Mouse (Mus musculus) ovary, adult 18-20 months (tissue): ENCODE measurements around the gene B4galt5.

Experiments
- DNase-seq: peaks from one replicate; pipeline ENCODE4 v3.0.0; 2022; ENCODE audit warnings: low spot score, mixed read lengths

The B4galt5 gene

DNA sequence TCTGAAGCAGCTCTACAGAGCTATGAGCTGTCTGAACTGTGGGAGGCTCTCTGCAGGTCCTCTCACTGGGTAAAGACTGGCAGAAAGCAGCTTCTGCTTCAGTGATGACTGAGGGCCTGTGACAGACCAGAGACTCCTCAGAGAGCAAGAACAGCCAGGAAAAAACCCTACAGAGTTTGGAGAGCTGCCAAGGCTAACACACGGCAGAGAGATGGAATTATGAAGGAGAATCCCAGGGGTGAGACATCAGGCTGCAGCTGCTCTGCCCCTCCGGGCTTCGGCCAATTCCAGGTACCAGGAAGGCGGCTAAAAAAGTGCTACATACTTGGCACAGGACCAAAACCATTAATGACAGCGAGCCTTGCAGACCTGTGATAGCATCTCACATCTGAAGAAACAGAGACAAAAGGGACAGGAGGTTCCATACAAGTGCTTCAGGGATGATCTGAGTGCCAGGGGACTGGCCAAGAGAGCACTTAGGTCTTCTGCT, 17.5 kb downstream of the B4galt5 start:
- DNase-seq: no peak

DNA sequence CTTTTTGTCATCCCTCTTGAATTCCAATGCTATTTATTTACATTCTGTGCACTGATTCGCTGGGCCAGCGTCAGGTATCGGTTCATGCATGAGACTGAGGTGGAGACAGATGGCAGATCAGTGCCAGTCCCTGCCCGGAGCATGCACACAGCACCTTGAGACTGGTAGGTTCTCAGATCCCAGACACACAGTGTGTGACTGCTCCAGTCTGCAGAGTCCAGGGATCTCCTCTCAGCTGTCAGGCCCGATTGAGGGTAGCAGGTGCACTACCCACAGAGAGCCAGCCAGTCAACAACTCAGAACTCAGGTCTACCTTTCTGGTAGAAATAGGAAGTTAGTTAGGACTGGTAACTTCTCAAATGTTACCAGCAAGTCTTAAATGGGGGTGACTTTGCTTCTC, 18.4 kb downstream of the B4galt5 start:
- DNase-seq: no peak

DNA sequence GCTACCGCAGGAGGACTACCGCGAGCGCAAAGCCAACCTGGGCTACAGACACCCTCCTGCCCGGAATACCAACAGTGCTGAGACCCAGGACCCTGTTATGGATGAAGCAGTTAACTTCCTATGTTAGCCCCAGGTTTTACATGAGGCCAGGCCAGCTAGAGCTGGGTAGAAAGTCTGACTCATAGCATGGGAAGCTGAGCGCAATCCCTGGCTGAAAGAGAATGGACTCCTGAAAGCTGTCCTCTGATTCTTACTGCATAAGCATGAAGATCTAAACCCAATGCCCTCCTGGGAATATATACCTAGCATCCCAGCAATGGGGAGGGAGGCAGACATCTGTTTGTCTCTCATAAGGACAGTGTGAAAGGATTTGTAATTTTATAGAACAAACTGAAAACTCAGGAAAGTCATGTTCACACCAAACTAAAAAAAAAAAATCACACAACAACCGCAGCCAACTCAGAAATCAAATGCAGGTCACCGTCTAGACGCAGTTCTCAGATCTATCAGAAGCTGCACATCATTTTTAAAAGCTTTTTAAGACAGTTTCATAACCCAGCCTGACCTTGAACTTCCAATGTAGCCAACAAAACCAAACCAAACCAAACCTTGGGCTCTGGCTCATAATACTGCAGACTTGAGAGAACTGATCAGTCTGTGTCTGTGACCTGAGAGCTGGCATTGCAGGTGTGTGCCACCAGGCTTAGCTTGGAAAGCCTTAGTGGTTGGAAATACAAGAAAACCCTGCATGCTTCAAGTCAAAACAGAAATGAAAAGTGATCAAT, 19.3 kb downstream of the B4galt5 start:
- no peak for DNase-seq

DNA sequence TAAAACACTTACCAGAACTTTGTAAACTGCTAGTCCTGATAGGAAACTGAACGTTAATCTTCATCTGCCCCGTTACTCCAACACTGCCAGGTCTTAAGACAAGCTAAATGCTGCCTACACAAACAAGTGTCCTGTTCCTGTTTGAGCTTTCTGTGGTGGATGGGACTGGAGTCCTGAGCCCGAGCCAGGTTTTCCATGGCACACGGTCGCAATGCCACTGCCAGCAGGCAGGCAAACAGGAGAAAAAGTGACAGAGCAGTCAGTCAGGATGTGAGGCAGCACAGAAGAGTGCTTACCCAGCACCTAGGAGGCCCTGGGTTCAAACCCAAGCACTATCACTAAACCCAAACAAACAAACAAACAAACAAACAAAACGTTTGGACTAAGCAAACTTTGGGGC, 20.6 kb downstream of the B4galt5 start:
- no peak for DNase-seq

DNA sequence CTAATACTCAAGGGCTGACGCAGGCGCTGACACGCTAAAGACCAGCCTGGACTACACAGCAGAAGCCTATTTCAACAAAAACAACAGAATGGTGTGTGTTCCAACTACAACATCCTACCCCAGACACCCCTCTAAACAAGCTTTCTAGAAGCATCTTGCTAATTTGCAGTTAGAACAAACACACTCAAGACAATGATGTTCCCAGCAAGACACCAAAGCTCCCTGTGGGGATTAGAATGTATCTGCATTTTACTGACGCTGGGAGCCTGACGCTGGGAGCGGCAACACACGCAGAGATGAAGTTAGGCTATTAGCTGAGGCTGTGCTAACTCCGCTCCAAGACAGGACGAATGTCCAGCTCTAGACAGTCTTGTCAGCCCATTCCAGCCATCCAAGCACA, 22.4 kb downstream of the B4galt5 start:
- no peak for DNase-seq

DNA sequence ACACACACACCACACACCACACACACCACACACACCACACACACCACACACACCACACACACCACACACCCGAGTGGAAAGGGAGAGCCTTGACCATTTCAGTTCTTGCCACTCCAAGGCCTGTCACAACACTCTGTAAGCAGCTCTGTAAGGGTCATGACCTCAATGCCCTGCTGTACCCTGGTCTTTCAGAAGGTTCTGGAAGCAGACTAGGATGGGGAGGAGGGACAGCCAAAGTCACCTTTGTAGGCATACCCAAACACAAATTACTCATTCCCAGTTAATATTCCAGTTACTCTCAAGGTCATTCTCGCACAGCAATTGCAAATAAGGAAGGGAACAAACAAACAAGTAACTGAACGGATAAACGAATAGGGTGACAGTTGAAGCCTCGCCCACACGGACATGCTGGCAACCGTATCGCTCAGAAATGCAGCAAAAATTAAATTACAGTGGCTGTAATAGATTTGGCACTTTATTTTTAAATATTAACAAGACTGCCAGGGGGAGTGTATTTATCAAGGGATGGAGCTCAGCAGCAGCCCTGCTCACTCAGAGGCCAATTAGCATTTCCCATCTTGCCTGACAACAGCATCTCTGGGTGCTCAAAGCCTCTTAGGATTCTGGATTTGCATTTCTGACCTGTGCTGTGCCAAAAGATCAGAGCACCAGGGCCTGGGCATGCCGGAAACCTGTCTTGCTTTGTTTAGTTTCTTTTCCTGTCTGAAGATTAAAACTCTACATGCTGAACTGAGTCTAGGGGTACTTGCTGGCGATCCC, 24.6 kb downstream of the B4galt5 start:
- DNase-seq: no peak

DNA sequence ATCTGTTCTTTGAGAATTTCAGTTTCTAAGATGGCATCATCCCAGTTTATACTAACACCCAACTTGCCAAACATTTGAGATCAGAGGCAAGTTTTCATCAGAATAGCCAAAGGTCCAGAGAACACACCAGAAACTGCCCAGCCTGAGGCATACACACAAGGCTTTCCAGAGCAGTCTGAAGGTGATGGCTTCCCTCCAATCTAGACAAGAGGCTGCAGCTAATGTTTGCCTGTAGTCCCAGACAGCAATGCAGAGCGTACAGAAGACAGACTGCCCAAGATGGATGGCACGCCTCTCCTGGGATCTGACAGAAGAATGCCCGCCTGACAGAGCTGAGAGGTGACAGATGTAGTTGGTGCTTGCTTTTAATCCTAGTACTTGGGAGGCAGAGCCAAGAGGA, 25.9 kb downstream of the B4galt5 start:
- DNase-seq: no peak

DNA sequence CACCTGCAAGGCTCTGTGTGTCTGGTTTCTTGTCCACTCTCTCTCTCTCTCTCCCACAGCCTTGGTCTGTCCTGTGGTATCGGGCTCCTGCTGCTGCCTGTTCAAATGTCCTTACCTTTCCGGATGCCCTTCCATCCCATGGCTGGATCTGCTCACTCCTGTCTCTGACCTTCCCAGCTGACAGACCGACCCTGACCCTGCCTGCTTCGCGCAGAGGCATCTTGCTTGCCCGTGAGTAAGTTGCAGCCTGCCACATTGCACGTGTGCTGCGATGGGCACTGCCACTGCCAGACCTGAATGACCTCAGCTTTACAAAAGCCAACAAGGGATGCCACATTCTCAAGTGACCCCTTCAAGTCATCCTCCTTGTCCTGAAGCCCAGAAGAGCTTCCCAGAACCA, 27.6 kb downstream of the B4galt5 start:
- DNase-seq: no peak

DNA sequence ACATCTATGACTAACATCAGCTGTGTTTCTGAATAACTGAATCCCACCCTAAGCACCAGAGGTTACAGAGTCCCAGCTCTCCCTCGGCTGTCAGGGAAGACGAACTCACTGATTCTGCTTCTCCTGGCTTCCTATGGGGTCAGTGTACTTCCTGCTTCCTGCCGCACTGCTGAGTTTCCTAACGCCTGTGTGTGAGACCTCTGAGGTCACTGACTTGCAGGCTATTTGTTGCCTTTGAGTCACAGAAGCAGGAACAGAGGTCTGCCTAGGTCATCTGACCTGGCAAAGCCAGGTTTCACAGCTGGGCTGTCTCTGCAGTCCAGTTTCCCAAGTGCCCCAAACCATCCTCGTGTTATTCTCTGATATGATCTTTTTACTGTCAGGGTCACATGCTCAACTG, 30.0 kb downstream of the B4galt5 start:
- no peak for DNase-seq

DNA sequence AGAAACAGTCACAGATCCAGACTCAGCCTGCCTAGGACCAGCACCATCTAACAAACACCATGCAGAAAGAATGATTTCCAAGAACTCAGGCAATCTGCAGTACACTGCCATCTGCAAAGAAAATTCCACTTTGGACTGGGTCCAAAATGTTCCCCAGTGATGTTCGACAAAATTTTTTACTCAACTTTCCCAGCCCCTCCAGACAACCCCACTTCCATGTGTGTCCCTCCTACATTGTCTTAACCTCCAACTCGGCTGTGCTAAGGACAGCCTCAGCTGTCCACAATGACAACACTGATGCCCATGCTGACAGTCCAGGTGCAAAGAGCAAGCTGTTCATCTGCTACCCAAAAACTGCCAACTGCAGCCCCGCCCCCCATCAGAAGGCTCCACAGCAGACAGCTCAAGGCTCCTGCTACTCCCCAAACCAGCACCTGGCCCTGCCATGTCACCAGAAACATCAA, 32.2 kb downstream of the B4galt5 start:
- DNase-seq: no peak

DNA sequence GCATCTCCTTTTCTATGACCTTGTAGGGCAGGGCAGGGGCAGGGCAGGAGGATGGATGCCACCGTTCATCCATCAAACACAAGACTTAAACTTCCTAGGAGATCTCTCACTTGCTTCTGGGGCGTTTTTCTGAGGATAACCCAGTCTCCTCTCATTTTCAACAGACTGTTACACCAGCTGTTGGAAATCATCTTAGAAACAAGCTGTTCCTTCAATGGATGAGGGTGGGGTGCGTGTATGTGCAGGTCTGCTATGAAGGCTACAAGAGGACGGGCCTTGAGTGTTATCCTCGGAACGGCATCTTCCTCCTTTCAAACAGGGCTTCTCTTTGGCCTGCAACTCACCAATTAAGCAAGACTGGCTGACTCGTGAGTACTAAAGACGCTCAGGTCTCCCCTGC, 34.5 kb downstream of the B4galt5 start:
- DNase-seq: no peak

DNA sequence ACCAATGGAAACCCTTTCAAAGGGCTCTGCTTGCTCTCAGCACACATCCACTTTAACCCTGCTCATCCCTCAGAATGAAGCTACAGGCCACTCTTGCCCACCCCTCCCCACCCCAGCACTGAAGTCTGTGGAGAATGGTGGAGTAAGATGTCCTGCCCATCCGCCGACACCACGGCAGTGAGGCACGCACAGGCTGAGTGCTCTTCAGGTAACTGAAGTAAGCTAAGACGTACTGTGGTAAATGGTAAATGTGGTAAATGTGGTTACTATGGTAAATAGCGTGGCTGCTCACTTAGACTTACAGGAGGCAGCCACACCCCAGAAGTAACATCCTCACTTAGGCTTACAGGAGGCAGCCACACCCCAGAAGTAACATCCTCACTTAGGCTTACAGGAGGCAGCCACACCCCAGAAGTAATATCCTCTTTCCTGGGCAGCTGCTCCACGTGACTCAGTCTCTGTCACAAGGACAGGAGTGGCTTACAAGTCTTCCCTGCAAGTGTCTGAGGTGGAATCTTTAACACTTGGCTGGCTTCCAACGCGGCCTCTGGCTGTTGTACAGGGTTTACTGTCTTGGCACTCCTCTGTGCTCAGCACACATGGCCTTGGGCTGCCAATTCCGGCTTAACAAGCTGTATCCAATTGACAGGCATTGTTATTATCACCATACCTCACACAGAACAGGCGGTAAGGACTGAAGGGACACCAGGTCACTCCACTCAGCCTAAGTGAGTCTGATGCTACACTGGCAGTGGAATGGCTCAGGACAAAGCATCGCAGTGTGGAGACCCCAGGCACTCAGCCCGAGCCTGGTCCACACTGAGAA, 35.3 kb downstream of the B4galt5 start:
- peak; percentile 63 for DNase-seq

DNA sequence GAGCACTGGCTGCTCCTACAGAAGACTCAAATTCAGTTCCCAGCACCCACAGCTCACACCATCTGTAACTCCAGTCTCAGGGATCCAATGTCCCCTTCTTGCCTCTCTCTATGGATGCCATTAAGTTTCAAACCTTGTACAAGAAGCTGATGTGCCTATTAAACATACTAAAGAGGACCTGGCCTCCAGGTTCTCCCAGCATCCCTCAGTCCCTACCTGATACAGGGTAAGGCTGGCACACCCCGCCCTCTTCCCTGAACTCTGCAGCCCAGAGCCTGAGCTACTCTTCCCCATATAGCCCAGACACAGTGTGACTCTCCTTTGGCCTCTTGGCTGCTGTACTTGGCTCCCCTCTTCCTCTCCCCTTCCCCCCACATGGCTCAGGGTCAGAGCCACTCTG, 38.9 kb downstream of the B4galt5 start:
- DNase-seq: no peak

DNA sequence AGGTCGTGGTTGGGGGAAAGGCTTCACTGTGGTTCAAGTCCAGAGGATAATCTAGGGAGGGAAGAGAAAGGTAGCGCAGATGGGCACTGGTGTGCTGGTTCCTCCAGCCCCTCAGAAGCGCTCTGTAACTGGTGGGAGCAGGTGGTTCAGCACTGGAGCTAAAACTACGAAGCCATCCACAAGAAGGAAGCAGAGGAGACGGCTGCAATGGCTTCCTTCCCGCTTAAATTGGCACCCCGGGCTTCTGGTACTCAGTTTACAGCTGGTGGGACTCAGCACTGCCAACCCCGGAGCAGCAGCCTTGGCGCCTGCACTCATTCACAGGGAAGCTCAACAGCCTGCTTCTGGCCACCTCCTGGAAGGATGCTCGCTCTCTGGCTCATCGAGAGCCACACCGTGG, 39.7 kb downstream of the B4galt5 start:
- no peak for DNase-seq

DNA sequence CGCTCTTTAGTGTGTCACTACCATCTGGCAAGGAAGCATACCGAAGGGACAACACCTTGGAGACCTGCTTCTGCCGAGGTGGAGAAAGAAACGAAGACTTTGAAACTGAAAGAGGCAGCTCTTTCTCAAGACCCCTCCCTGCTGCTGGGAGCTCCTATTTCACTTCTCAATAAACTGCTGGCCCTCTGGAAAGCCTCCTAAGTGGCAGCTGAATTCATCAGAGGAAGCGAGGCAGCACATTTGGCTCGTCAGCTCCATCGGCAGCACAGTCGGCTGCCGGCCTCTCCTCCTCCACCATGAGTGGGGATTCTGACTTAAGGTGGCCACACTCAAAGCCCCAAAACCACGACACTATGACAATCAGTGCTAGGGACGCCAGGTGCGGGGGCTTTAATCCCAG, 41.3 kb downstream of the B4galt5 start:
- DNase-seq: no peak

DNA sequence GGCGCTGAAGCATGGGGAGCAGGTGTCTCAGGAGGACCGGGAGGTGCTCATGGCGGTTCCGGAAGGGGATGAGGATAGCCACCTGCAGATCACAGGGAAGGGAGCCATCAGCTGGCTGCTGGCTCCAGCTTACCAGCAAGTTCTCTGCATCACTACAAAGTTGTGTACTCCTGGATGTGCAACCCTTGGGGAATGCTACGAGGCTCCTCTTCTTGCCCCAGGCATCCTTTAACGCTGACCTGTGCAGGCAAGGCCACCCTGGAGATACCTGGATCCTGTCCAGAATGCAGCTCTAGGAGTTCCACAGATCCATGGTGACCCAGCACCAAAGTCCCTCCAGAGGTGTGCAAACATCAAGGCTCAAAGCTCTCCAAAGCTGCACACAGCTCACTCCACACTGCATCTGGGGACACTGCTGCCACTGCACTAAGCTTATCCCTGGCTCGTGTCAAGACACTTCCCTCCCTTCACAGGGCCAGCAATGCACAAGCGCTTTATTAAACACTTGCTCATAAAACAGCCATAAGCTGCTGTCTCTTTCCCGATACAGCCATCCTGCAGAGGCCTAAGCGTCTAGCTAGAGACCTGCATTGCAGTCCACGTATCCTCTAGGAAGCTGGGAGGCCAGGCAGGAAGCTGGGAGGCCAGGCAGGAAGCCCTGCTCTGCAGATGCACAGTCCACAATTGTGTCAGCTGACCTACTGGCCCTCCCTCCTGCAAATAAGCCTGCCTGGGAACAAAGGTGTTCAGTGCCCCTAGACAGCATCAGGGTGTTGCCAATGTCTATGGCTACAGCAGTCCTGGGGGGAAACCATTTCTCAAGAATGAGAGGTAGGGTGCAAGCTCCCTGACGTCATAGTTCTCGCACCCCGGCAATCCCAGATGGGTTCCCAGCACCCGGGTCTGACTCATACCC, 42.1 kb downstream of the B4galt5 start:
- DNase-seq: no peak

DNA sequence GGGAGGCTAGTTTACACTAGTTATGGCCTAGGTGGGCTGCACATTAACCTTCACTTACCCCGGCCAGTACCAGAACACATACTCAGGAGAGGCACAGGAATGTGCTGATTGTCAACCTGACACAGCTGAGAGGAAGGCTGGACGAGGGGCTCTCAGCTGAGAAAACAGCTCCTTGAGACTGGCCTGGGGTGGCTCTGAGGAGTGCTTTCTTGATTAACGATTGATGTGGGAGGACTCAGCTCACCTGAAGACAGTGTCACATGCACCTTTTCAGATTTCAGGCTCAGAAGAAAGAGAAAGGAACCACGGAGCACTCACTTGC, 42.7 kb downstream of the B4galt5 start:
- DNase-seq: no peak

DNA sequence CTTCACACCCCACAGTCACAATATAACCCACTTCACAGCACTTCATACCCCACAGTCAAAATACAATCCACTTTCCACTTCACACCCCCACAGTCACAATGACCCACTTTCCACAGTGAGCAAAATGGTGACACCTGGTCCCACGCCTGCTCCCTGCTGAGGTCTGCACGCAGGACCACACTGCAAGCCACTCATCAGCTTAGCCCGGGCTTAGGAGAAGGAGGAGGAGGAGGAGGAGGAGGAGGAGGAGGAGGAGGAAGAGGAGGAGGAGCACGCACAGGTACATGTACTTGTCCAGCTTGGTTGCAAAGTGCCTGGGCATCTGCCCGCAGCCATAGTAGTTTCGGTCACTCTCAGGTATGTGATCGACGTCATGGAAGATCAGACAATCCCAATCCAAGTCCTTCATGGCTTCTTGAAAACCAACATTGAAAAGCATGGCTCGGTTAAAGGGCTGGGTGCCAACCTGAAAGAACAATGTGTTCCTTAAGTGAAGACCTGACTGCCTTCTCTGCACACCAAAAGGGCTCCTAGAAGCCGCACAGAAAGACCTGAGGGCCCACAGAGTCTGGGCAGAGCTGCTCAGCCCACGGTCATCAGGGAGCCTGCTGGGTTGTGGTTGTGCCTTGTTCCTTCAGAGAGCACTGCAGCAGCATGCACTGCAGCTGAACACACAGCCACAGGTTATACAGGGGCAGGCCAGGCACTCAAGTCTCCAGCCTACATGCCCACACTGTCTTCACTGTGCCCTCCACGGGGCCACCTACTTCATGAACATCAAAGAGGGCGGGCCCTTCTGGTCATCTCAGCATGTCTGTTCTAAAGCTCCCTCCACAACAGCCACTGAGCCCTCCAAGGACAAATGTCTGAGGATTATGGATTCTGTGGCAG, 43.4 kb downstream of the B4galt5 start:
- no peak for DNase-seq

DNA sequence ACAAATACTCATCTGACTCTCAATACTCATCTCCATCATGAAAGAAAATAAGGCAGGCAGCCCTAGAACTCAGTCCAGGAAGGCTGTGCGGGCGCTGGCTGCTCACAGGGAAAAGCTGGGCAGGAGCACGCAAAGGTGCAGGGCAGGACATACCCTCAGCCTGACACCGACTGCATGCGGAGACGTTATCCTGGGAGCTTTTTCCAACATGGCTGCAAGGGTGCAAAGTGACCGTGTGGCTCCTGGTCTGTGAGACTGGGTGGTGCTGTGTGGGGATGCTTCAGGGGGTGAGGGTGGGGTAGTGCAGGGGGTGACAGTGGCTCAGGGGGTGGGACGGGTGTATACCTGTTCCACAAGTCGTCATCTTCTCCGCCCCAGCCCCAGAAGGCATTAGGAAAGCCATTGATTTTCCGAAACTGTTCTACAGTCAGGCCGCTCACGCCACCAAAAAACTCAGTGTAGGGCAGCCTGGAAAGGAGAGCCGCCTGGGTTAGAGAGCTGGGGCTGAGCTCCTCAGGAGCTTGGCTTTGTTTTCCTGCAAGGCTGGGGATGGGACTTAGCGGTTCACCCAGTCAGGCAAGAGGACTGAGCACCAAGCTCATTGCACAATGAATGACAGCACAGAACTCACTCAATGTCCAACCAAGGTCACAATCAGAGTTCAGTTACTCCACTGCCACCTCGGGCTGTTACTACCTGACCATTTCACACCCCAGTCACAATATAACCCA, 44.2 kb downstream of the B4galt5 start:
- no peak for DNase-seq

DNA sequence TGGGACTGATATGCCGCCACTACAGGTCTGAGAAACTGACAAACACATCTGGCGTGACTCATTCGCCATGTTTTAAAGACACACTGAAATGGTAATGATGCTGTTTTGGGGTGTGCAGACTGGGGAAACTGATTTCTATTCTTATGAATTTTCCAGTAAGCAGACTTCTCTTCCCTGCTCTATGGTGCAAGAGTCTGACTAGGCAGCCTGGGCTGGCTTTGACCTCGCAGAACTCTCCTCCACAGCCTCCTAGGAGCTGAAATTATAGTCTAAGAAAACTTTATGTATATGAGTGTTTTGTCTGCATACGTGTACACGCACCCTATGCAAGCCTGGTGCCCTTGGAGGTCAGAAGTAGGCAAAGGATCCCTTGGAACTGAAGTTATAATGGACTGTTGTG, 45.2 kb downstream of the B4galt5 start:
- no peak for DNase-seq
